Mouse (Mus musculus) mesoderm, embryonic 11.5 days (tissue): ENCODE measurements around the gene Haus8.
"Not testable (repeated sequence)": the region's sequence is repeated elsewhere in the genome, so short reads cannot be mapped to it uniquely, and the experiment has no call there.

ENCODE experiments used
- DNase-seq: peaks from one replicate; pipeline ENCODE4 v3.0.0-alpha.2; 2012; ENCODE audit warnings: low read depth, low spot score

Gene Haus8

GRCm38 (mm10) chr8:71272286-71273150 lies at the start of gene Haus8, which contains the start of gene Myo9b:
Haus8 (minus strand) TSS chr8:71272934.
Myo9b (plus strand) TSS chr8:71272714.
- peak; percentile 98 for DNase-seq

- not testable (repeated sequence) for DNase-seq
These were observed 47.0 kb upstream of the Haus8 start for GRCm38 (mm10) chr8:71319760-71320159.

GRCm38 (mm10) chr8:71318610-71319009 lies 45.9 kb upstream of the Haus8 start:
- not testable (repeated sequence) for DNase-seq

GRCm38 (mm10) chr8:71316486-71317031 lies 43.8 kb upstream of the Haus8 start:
- DNase-seq = no peak

GRCm38 (mm10) chr8:71315972-71316371 lies 43.2 kb upstream of the Haus8 start:
- no peak for DNase-seq

- DNase-seq = no peak
These were observed 41.2 kb upstream of the Haus8 start for GRCm38 (mm10) chr8:71313951-71314350.

GRCm38 (mm10) chr8:71312700-71313099 lies 40.0 kb upstream of the Haus8 start:
- peak; percentile 55 for DNase-seq

GRCm38 (mm10) chr8:71310446-71310845 lies 37.7 kb upstream of the Haus8 start:
- no peak for DNase-seq

- no peak for DNase-seq
These were observed 35.2 kb upstream of the Haus8 start for GRCm38 (mm10) chr8:71307913-71308312.

GRCm38 (mm10) chr8:71307371-71307770 lies 34.6 kb upstream of the Haus8 start:
- DNase-seq = no peak

GRCm38 (mm10) chr8:71305988-71306387 lies 33.3 kb upstream of the Haus8 start:
- DNase-seq = no peak

- DNase-seq = no peak
These were observed 30.9 kb upstream of the Haus8 start for GRCm38 (mm10) chr8:71303632-71304031.

- no peak for DNase-seq
These were observed 30.1 kb upstream of the Haus8 start for GRCm38 (mm10) chr8:71302788-71303187.

GRCm38 (mm10) chr8:71299716-71300115 lies 27.0 kb upstream of the Haus8 start:
- no peak for DNase-seq

- DNase-seq = no peak
These were observed 24.7 kb upstream of the Haus8 start for GRCm38 (mm10) chr8:71297439-71297838.

- DNase-seq = no peak
These were observed 24.1 kb upstream of the Haus8 start for GRCm38 (mm10) chr8:71296784-71297183.

GRCm38 (mm10) chr8:71296188-71296621 lies 23.5 kb upstream of the Haus8 start:
- no peak for DNase-seq

- DNase-seq = not testable (repeated sequence)
These were observed 21.2 kb upstream of the Haus8 start for GRCm38 (mm10) chr8:71293930-71294329.

- no peak for DNase-seq
These were observed 18.6 kb upstream of the Haus8 start for GRCm38 (mm10) chr8:71291351-71291750.

- no peak for DNase-seq
These were observed 18.2 kb upstream of the Haus8 start for GRCm38 (mm10) chr8:71290911-71291310.

- no peak for DNase-seq
These were observed 17.5 kb upstream of the Haus8 start for GRCm38 (mm10) chr8:71290211-71290610.

GRCm38 (mm10) chr8:71289098-71289497 lies 16.4 kb upstream of the Haus8 start:
- no peak for DNase-seq

GRCm38 (mm10) chr8:71288441-71288949 lies 15.8 kb upstream of the Haus8 start:
- DNase-seq = no peak
